Mouse (Mus musculus) liver, postnatal 0 days (tissue): ENCODE data around the gene Gpr142.

ENCODE experiments used
- CTCF ChIP-seq: sonication (generic); IDR thresholded peaks from 2 replicates; pipeline ENCODE4 v1.5.1; 2016; ENCODE audit warnings: antibody characterized with exemption, low read depth
- EP300 ChIP-seq: IDR thresholded peaks from 2 replicates; pipeline ENCODE4 v1.6.1; 2016; ENCODE audit warnings: antibody characterized with exemption, low read depth, mild to moderate bottlenecking

GRCm38 (mm10) chr11:114843818-114844463, 45.2 kb downstream of the Gpr142 start:
- TF ChIP-seq CTCF (no peak), EP300 (no peak)
